In the genomic region with DNA sequence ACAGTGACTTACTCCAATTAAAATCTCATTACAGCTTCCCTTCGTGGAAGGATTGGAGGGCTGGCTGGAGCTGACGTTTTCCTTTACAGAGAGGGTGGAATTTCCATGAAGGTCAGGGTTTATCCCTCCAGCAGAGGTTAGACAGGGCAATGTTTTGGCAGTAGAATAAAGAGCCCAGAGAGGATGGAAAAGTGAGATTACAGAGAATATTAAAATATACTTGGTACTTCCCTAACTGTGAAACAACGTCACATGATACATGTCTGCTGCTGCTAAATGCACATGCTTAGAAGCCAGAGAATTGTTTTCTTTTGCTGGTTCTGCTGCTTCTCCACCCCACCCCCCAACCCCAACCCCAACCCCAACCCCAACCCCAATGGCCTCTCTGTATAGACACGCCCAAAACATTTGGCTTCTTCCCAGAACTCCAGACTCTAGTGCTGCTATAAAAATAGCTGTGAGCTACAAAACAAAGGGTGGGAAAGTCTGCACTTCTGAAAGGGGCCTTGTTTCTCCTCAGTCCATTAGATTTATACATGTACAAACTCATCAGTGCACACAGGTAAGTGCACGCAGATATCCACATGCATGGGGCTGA, we compare ENCODE assay signal across 13 mouse cellular contexts.
DNase-seq lines count a peak whose midpoint lies in the region; ATAC-seq and TF ChIP-seq lines count a peak whose summit lies in the region.
"Had no signal": no experiment of that assay in that cellular context is flagged by ENCODE, and none has a peak within 500 bp of the region (broad histone marks: within the 10 kb centered on the region; RNA-seq: fewer than 3 reads in every experiment).

No protein-coding gene starts in this region.

- H3K4me3 ChIP-seq in kidney, embryonic 14.5 days (ENCODE audit: low read length): no peak overlapping the region
- no peak overlapping the region for H3K4me3 ChIP-seq in embryonic facial prominence, embryonic 15.5 days (replicated peaks)
- no peak overlapping the region for H3K4me3 ChIP-seq in heart, postnatal 0 days (ENCODE audit: low read depth, low read length)
- H3K4me3 ChIP-seq in forebrain, postnatal 0 days (ENCODE audit: low read depth, low read length): no peak overlapping the region
- no peak overlapping the region for H3K4me3 ChIP-seq in midbrain, embryonic 15.5 days
- H3K4me3 ChIP-seq: forebrain, embryonic 15.5 days had no signal

- no peaks in the 10 kb centered on the region for H3K4me1 ChIP-seq in kidney, embryonic 14.5 days (ENCODE audit: control insufficient read depth, insufficient read depth, low read length)
- H3K4me1 ChIP-seq in embryonic facial prominence, embryonic 15.5 days: peaks cover 7% of the 10 kb centered on the region
- peaks cover 10% of the 10 kb centered on the region for H3K4me1 ChIP-seq in heart, postnatal 0 days (ENCODE audit: control insufficient read depth, insufficient read depth)
- no peaks in the 10 kb centered on the region for H3K4me1 ChIP-seq in forebrain, postnatal 0 days (ENCODE audit: insufficient read depth)
- H3K4me1 ChIP-seq in midbrain, embryonic 15.5 days: no peaks in the 10 kb centered on the region

- no peak for TF ChIP-seq CTCF in heart, postnatal 0 days (IDR thresholded peaks at IDR 0.05; ENCODE audit: low read depth)
- no peak for TF ChIP-seq CTCF in forebrain, postnatal 0 days (IDR thresholded peaks at IDR 0.05; ENCODE audit: low read depth)

- TF ChIP-seq EP300 in heart, postnatal 0 days (IDR thresholded peaks at IDR 0.05; ENCODE audit: low read depth): no peak

- no peak overlapping the region for H3K9ac ChIP-seq in kidney, embryonic 14.5 days (ENCODE audit: low read depth, low read length)
- H3K9ac ChIP-seq in embryonic facial prominence, embryonic 15.5 days: no peak overlapping the region
- H3K9ac ChIP-seq in heart, postnatal 0 days (replicated peaks; ENCODE audit: low read depth, low read length): 0 out of 2 replicates have a peak overlapping the region, but pooled peaks have one; percentile 19
- H3K9ac ChIP-seq in forebrain, postnatal 0 days: no peak overlapping the region
- no peak overlapping the region for H3K9ac ChIP-seq in midbrain, embryonic 15.5 days
- H3K9ac ChIP-seq: forebrain, embryonic 15.5 days had no signal

- ATAC-seq in kidney, embryonic 14.5 days (ENCODE audit: low FRiP score, low TSS enrichment): peak; percentile 62; the same call in 1 of the 2 replicates
- ATAC-seq in embryonic facial prominence, embryonic 15.5 days (ENCODE audit: insufficient number of reproducible peaks, low FRiP score, low TSS enrichment, low read depth): peak; percentile 79
- peak; percentile 92 for ATAC-seq in heart, postnatal 0 days (ENCODE audit: insufficient read depth, low read depth)
- ATAC-seq in forebrain, postnatal 0 days: no peak
- ATAC-seq in midbrain, embryonic 15.5 days (replicated peaks): no peak
- ATAC-seq: forebrain, embryonic 15.5 days; Patski had no signal

- no peak overlapping the region for H3K27ac ChIP-seq in kidney, embryonic 14.5 days (ENCODE audit: low read depth, low read length)
- H3K27ac ChIP-seq in embryonic facial prominence, embryonic 15.5 days (replicated peaks): peak overlapping the region; percentile 55
- peak overlapping the region; percentile 87 for H3K27ac ChIP-seq in heart, postnatal 0 days (ENCODE audit: low read depth)
- H3K27ac ChIP-seq in forebrain, postnatal 0 days (ENCODE audit: low read depth, low read length): no peak overlapping the region
- no peak overlapping the region for H3K27ac ChIP-seq in midbrain, embryonic 15.5 days
- H3K27ac ChIP-seq: forebrain, embryonic 15.5 days had no signal

- WGBS in kidney, embryonic 14.5 days: 23% methylated on average over 5 of the region's 5 CpGs
- WGBS in embryonic facial prominence, embryonic 15.5 days: 17% methylated on average over 5 of the region's 5 CpGs
- 10% methylated on average over 5 of the region's 5 CpGs for WGBS in heart, postnatal 0 days
- WGBS in forebrain, postnatal 0 days: 39% methylated on average over 5 of the region's 5 CpGs
- WGBS in midbrain, embryonic 15.5 days: 49% methylated on average over 5 of the region's 5 CpGs

- DNase-seq in kidney, adult 18-20 months: no peak
- peak; percentile 7 for DNase-seq in NIH3T3 (ENCODE audit: low read depth)
- peak; percentile 84 for DNase-seq in heart, postnatal 0 days (ENCODE audit: low spot score)
- DNase-seq in layer of hippocampus, postnatal 36 days: no peak
- DNase-seq in forebrain, postnatal 0 days: no peak
- DNase-seq: cerebellum, adult 11-12 months; spleen, adult 18-20 months had no signal

- H3K4me2 ChIP-seq in kidney, embryonic 14.5 days (replicated peaks; ENCODE audit: low read depth, low read length): no peak overlapping the region
- H3K4me2 ChIP-seq in embryonic facial prominence, embryonic 15.5 days (replicated peaks): no peak overlapping the region
- no peak overlapping the region for H3K4me2 ChIP-seq in heart, postnatal 0 days (ENCODE audit: low read depth, low read length)
- H3K4me2 ChIP-seq in forebrain, postnatal 0 days (ENCODE audit: low read depth): no peak overlapping the region
- no peak overlapping the region for H3K4me2 ChIP-seq in midbrain, embryonic 15.5 days
- H3K4me2 ChIP-seq: forebrain, embryonic 15.5 days; liver, embryonic 11.5 days had no signal

- no peaks in the 10 kb centered on the region for H3K27me3 ChIP-seq in kidney, embryonic 14.5 days (ENCODE audit: control insufficient read depth, insufficient read depth, low read length)
- H3K27me3 ChIP-seq in embryonic facial prominence, embryonic 15.5 days: no peaks in the 10 kb centered on the region
- H3K27me3 ChIP-seq in heart, postnatal 0 days (ENCODE audit: control insufficient read depth, insufficient read depth, low read length): no peaks in the 10 kb centered on the region
- H3K27me3 ChIP-seq in forebrain, postnatal 0 days (ENCODE audit: insufficient read depth, low read length): no peaks in the 10 kb centered on the region
- H3K27me3 ChIP-seq in midbrain, embryonic 15.5 days (replicated peaks): no peaks in the 10 kb centered on the region
- H3K27me3 ChIP-seq: forebrain, embryonic 15.5 days had no signal

- H3K9me3 ChIP-seq in kidney, embryonic 14.5 days (ENCODE audit: control insufficient read depth, low read length): no peaks in the 10 kb centered on the region
- no peaks in the 10 kb centered on the region for H3K9me3 ChIP-seq in embryonic facial prominence, embryonic 15.5 days (replicated peaks)
- H3K9me3 ChIP-seq in heart, postnatal 0 days (replicated peaks; ENCODE audit: control insufficient read depth, low read length): no peaks in the 10 kb centered on the region
- no peaks in the 10 kb centered on the region for H3K9me3 ChIP-seq in forebrain, postnatal 0 days (ENCODE audit: low read length)
- no peaks in the 10 kb centered on the region for H3K9me3 ChIP-seq in midbrain, embryonic 15.5 days
- H3K9me3 ChIP-seq: forebrain, embryonic 15.5 days had no signal

- no peaks in the 10 kb centered on the region for H3K36me3 ChIP-seq in kidney, embryonic 14.5 days (ENCODE audit: control insufficient read depth, insufficient read depth, low read length)
- no peaks in the 10 kb centered on the region for H3K36me3 ChIP-seq in embryonic facial prominence, embryonic 15.5 days
- no peaks in the 10 kb centered on the region for H3K36me3 ChIP-seq in heart, postnatal 0 days (replicated peaks; ENCODE audit: control insufficient read depth, insufficient read depth, low read length)
- H3K36me3 ChIP-seq in forebrain, postnatal 0 days (ENCODE audit: insufficient read depth): no peaks in the 10 kb centered on the region
- no peaks in the 10 kb centered on the region for H3K36me3 ChIP-seq in midbrain, embryonic 15.5 days (replicated peaks)
- H3K36me3 ChIP-seq: forebrain, embryonic 15.5 days had no signal

Comparison
In these comparisons a context has a peak if more than half of its experiments do, and no peak if none do; other contexts are left out.
1. ATAC-seq: peak in kidney, embryonic 14.5 days (single experiment), embryonic facial prominence, embryonic 15.5 days (single experiment) and heart, postnatal 0 days (single experiment); none in forebrain, postnatal 0 days (single experiment) and midbrain, embryonic 15.5 days (single experiment).
2. H3K27ac ChIP-seq: peak in embryonic facial prominence, embryonic 15.5 days (single experiment) and heart, postnatal 0 days (single experiment); none in kidney, embryonic 14.5 days (single experiment), forebrain, postnatal 0 days (single experiment) and midbrain, embryonic 15.5 days (single experiment).
3. DNase-seq: peak in NIH3T3 (single experiment) and heart, postnatal 0 days (single experiment); none in kidney, adult 18-20 months (single experiment), layer of hippocampus, postnatal 36 days (0 of 2) and forebrain, postnatal 0 days (single experiment).